Mouse (Mus musculus) fibroblast of lung, adult 2 months (primary cell): ENCODE results near the gene Olfr322.
"Not testable (repeated sequence)": the region's sequence is repeated elsewhere in the genome, so short reads cannot be mapped to it uniquely, and the experiment has no call there.

Source experiments
- DNase-seq: peaks from one replicate; pipeline ENCODE4 v3.0.0-alpha.2; 2011; ENCODE audit warnings: low read depth

The Olfr322 gene

DNA sequence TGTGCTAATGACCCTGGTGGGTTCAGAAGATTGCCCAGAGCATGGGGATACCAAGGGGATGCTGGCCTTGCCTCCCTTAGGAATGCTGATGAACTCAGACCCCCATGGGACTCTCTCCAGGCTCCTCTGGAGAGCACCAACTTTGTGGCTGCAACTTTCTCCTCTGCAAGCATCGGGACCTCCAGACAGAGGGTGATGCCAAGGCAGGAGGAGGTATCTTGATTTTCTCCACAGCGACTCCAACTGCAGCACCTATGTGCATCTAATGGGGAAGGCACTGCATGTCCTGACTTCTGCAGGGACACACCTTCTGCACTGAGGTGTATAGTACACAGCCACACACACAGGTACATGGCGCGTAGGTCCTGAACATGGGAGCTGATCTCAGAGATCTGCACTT is at the start of gene Olfr322:
TSS of gene Olfr322 (plus strand) at position 187 of the 400 bp plus-strand sequence.
- DNase-seq = no peak

DNA sequence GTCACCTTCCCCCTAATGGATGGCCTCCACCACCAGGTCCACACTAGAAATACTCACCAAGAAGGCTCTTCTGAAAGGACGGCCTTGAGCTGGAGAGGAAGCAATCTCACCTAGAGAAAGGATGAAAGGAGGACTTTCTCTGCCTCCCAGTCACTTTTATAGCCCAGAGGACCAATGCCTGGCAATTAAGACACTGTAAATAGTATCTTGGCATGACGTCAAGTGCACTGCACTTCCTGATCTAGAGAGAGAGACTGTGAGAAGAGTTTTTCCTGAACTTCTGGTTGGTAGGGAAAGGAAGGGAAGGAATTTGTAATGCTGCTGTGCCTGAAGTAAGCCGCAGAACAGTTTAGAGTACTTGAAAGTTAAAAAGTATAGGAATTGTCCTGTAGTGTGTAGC is 45.2 kb upstream of the Olfr322 start:
- no peak for DNase-seq

DNA sequence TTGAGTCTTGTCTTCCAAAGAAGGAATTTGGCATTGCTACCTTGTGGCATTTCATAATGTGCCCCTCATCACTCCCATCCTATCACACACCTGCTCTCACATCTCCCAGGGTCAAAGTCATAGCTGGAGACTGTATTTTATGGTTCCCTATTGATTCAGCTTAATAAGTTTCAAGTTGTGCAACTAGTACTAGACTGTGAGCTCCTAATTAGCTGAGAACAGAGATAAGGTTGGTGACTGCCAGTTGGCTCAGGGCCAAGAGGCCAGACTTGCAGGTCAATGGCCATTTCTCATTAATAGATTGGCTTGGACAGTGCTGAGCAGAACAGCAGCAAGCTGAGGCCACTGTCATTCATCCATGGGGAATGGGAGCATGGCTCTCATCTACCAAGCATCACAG is 44.1 kb upstream of the Olfr322 start:
- no peak for DNase-seq

DNA sequence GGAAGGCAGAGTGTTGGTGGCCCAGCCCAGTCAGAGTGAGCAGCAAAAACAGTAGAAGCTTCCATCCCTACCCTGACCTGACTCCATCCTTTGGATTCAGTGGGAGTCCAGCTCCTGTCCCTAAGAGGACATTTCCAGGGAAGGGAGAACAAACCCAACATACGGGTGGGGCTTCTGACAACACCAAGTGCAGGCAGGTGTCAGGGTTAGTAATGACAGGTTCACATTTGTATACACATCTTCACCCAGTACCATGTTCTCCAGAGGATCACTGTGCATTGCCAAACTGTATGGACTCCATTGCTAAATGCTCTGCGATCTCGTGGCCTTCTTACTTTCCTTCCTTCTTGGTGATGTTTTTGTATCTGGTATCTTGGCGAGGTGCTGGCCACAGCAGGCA is 42.6 kb upstream of the Olfr322 start, which contains the start of gene 2210407C18Rik:
TSS of gene 2210407C18Rik (minus strand) at position 101 of the 400 bp plus-strand sequence.
- no peak for DNase-seq

DNA sequence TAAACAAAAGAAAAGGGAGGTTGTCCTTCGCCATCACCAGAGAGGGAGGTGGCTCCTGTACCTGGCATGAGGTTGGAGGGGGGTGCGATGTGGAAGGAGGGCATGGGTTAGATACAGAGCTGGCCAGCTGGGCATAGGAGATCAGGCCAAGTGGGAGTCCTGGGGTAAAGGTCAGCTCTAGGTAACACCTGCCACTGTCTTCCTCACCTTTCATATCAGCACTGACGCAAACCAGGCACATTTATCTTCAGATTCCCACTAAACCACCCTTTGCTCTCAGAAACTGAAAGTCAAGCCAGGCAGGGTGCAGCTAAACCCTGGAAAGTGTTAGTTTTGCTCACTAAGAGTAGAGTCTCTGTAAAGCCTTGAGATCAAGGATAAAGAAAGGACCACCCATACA is 40.2 kb upstream of the Olfr322 start:
- no peak for DNase-seq

DNA sequence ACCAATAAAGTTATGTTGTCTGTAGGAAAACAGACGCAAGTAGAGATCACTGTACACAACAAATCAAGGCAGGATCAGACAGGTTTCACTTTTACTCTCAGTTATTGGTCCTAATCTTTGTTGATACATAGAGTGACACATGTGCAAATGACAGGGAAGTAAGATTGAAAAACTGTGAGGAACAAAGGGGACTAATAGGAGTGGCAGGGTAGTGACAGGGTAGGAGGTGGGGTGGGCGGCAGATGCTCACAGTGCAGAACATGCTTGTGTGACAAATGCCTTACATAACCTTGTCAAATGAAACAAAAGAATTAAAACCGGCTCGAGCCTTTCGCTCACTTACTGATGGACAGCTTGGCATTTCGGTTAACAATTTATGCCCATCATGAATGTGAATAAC is 39.8 kb upstream of the Olfr322 start:
- no peak for DNase-seq

DNA sequence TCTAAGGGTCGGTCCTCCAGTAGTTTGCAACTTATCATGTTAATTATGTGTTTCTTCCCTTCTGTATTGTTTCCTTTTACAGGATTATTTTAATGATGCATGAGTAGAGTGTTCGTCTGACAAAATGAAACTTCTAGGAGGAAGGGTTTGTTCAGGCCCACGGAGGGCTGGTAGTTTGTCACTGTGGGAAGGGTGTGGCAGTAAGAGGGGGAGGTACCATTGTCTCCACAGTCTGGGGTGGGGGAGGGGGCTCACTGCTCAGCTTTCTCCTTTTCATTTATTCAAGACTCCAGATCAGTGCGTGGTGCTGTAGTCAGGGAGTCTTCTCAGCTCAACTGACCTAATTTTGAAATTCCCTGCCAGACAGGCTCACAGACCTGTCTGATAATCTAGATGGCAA is 32.4 kb upstream of the Olfr322 start:
- DNase-seq = no peak

DNA sequence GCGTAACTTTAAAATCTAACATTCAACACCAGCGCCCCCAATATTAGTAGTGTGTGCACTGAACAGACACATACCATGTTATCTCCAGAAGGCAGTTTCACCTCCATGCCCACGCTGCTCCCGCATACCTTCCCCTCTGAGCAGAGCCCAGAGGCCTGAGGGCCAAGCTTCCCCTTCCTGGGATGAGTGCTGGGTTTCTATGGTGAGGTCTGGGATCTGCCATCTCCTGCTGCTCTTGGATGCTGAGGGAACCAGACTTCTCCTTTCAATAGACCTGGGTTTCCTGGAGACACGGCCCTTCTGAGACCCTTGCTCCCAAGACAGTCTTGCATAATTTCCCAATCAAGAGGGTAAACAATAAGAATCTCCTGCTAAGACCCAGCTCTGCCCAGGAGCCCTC is 28.2 kb upstream of the Olfr322 start, which contains the start of gene Olfr323:
TSS of gene Olfr323 (minus strand) at position 101 of the 400 bp plus-strand sequence.
- no peak for DNase-seq

DNA sequence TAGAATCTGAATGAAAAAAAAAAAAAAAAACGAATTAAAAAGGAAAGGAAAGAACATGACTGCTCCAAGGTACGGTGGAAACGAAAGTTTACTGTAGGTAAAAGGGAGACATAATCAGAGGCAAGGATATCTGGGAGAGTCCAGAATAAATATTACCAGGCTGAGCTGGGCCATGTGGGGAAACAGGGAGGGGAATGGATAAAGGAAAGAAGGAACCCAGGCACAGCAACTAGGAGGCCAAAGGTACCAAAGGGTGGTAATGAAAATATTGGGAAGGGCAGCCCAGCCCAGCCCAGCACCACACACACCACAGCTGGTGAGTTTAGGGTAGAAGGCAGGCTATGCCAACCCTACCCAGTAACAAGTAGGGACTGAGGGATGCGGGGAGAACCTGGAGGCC is 23.7 kb upstream of the Olfr322 start:
- DNase-seq = no peak

DNA sequence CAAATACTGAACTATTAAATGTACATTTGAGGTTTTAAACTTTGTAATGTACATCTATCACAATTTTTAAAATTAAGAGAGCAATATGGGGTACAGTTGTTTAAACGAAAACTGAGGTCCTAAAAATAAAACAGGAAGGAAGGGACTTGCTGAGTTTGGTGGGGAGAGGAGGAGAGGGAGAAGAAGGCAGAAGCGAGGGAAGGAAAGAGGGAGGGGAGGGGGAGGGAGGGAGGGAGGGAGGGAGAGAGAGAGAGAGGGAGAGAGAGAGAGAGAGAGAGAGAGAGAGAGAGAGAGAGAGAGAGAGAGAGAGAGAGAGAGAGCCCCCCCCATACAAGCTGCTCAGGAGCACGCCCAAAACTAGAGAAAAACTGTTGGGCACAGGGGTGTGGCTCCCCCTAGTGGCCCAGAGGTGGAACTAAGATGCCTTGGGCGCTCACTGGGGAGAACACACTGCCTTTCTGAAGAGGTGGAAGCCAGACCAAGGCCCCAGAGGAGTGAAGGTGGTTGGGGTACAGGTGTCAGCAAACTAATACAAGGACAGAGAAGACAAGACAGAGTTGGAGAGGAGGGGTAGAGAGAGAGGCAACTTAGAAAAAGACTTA is 22.1 kb upstream of the Olfr322 start:
- DNase-seq = no peak

DNA sequence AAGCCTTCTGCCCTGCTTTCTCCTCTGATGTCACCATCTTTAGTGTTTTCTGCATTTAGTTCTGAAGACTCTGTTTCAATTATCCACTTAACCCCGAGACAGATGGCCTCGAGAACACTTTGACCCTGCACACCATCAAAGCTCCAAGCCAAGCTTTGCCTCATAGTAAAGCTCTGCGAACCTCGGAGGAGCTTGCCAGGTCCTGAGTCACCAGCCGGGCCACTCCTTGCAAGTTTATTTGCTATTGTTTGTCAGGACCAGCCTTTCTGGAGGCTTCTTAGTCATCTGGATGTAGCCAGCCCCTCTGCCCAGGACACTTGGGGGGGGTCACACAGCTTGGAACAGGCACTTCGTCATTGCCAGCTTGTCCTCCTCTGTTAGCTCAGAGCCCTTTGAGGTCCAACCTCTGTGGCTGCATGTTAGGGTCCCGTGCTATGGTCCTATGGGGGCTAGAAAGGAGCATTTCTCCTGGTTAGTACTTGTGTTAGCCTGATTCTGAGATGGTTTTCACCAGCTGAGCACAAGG is 20.3 kb upstream of the Olfr322 start:
- DNase-seq = no peak

DNA sequence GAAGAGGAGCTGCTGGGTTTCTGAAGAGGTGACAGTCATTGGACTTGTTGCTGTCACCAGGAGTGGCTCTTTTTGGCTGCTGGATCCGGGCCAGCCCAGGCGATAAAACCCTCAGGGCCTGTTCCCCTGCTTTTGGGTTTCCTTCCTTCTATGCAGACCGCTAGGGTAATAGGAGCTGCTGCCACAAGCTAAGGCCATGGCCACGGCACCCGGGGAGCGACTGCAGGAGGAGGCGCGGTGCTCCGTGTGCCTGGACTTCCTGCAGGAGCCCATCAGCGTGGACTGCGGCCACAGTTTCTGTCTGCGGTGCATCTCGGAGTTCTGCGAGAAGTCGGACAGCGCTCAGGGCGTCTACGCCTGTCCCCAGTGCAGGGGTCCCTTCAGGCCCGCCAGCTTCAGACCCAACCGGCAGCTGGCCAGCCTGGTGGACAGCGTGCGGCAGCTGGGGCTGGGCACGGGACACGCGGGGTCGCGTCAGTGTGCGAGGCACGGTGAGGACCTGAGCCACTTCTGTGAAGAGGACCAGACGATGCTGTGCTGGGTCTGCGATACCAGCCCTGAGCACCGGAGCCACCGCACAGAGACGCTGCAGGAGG is 18.2 kb upstream of the Olfr322 start, which contains the start of gene Trim58:
TSS of gene Trim58 (plus strand) at position 194 of the 596 bp plus-strand sequence.
- DNase-seq = no peak

DNA sequence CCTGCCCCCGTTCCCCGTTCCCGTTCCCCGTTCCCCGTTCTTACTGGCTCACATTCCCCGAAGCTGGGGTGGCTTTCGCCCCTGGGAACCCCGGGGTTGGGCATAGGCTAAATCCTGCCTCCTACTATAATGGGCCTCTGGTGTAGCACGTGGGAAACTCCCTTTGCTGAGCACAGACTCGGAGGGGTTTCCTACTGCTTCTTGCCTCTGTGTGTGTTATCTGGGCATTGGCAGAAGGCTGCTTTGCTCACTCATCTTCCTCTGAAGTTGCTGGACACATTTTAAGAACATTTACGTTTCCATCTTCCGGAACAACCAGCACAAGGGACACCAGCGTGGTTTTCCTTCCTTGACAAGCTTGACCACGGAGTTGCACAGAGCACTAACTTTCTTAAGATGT is 17.5 kb upstream of the Olfr322 start:
- no peak for DNase-seq

DNA sequence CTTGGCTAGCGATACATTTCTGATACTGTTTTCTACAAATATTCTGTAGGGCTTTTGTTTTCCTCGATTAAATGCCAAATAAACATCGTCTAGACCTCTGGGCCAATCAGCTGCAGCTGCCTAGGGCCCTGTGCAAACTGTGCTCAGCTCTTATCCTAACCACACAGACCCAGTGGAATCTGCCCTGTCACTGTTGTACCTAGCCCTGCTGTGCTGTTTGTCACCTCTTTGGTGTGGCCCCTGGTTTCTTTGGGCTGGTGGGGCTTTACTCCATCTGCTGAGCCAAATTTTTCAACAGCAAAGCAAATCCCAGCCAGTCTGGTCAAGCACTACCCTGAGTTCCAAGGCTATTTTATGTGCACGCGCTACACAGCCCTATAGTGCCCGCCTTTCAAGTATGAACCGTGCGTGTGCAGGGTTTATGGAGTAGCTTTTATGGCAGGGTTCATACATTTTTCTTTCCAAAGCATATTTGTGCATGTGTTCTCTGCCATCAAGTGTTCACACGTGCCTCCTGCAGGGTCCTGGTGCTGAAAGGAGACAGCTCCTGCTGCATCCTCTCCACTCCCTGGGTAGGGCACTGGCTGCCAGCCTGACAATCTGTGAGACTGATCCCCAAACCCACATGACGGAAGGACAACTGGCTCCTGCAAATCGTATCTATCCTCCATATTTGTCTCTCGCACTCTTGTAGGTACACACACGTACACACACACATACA is 16.8 kb upstream of the Olfr322 start:
- DNase-seq = no peak

DNA sequence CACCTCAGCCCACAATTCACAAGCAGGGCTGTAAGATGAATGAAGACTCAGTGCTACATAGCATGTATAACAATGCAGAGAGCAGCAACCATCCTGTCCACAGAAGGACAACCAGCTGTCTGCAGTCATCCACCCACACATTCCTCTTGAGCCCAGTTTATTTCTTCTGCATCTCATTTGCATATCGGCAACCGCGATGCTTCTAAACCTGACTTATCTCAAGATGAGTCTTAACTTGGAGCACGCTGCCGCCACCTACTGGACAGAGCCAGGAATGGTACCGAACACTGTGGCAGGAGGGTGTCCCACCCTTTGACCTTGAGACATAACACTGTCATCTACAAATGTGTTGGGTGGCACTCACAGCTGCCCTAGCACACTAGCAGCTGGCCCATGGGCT is 15.2 kb upstream of the Olfr322 start:
- no peak for DNase-seq

DNA sequence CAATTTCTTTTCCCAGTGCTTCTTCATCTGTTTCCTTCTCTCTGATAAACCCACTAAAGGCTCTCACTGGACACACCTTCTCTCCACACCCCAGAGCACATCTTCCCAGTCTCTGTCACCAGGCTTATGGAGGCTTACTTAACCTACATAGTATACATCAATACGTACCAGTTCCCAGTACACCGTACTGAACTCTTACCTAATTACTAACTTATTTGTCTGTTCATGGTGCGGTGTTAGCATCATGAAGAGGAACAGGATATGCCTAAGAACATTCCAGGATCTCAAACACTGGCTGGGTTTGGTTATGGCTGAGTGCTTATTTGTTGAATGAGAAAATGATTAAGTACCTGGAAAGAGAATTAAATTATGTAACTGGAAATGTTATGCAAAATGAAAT is 3.4 kb upstream of the Olfr322 start:
- DNase-seq = no peak

DNA sequence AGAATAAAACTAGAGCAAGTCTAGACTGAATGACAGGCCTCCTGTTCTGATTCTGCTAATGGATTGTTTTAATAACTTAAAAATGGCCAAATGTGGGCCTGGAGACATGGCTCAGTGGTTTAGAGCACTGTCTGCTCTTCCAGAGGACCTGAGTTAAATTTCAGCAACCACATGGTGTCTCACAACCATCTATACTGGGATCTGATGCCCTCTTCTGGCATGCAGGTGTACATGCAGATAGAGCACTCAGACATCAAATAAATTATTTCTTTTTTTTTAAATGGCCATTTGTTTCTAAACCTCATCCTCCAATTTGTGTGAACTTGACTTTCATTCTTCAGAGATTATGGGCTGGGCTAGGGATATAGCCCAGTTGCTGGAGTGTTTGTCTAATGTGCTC is 10.7 kb downstream of the Olfr322 start:
- DNase-seq = no peak

DNA sequence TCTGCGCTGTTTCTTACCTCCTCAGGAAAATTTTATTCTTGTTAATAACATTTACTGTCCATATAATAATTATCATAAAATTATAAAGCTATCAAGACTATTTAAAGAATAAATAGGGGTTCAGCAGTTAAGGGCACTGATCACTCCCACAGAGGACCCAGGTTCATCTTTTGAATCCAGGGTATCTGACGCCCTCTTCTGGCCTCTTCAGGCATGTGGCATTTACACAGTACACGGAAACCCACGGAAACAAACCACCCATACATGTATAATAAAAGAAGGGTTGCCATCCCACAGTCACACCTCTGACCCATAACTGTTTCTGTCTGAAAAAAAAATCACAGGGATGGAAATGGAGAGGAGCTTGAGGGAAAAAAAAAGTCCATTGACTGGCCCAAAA is 13.2 kb downstream of the Olfr322 start:
- DNase-seq = no peak

DNA sequence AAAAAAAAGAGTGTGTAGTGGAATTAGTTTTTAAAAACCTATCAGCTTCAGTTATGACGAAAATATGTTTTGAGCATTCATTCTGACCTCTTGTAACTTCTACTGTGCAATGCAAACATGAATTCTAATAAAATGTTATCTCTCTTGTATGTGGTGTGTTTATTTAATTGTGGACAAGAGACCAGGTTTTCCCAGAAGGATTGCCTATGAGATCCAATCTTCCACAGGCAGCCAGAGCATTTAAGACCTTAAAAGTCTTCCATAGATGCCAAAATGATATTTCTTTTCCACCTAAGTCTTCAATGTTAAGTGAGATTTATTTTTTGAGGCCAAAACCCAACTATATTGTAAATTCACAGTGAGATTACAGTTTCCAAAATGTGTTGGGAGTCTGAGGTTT is 22.2 kb downstream of the Olfr322 start, which contains the start of gene Olfr320:
TSS of gene Olfr320 (plus strand) at position 301 of the 400 bp plus-strand sequence.
- DNase-seq = no peak

DNA sequence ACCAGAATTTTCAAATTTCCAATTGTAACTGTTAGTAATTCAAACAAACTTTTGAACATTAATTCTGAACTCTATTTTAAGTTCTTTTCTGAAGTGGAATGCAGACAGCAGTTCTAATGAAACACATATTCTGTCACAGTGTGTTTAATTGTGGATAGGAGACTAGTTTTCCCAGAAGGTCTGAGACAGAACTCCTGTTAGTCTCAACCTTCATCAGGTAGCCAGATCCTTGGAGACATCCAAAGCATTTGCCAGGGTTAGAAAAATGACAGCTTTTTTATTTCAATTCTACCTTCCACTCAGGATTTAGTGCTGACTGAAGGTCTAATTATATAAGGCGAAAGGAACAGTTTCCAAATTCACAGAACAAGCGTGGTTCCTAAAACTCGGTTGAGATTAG is 40.3 kb downstream of the Olfr322 start, which contains the start of gene Olfr319:
TSS of gene Olfr319 (plus strand) at position 301 of the 400 bp plus-strand sequence.
- DNase-seq = no peak

DNA sequence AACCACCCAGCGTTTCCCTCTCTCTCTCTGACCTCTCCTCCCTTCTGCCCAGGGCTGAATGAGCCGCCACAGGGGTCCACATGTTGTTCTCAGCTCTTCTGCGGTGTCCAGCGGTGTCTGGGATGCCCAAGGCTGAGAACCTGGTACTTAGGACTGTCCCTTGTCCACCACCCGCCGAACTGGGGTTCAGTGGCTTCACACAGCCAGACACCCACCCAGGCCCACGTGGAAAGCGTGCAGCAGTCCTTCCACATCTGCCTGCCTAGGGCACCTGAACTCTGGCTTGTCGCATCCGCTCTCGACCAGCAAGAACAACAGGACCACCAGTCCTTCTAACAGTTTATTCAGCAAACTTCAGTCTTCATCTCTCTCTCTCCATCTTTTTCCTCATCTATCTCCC is 50.5 kb downstream of the Olfr322 start:
- DNase-seq = no peak

DNA sequence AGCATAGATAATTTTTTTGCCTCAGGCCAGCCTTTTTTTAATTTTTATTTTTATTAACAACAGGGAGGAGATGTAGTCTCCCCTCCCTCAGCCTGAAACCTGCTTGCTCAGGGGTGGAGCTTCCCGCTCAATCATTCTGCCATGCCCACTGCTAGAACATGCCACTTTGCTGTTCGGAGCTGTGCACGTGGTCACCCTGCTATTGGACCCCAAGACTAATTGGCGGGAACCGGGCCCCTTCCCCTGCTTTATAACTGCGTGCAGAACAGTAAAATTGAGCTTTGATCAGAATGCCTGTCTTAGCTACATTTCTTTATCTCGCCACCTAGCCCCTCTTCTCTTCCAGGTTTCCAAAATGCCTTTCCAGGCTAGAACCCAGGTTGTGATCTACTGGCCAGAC is 59.1 kb downstream of the Olfr322 start:
- not testable (repeated sequence) for DNase-seq
